Mouse (Mus musculus): Measurements from ENCODE around the gene Zfp423.

Zfp423 gene

DNA sequence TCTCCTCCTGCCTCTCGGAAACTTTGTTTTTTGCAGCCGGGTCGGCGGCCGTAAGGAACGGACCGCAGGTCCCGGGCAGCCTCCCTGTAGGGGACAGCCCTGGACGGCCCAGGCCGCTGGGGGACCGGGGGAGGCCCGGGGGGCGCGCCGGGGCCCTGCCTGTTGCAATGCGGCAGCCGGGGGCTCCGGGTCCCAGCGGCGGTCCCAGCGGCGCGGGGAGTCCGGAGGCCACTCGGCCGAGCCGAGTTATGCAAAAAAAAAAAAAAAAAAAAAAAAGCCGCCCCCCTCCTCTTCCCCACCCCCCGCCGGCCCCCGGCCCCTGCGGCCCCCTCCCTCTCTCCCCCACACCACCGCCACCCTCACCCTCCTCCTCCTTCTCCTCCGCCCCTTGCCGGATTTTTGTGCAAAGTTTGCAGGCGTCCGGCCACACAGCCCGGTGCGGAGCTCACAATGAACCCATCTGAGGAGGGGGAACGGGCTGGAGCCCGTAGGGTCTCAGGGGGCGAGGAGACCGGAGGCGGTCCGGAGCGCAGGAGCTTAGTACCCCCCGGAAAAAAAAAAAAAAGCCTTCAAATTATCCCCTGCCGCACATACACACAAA is at the start of gene Zfp423:
Zfp423 (minus strand) TSS at position 276 of the 601 bp plus-strand sequence.
- peak; percentile 29 to 56 for DNase-seq

GRCm38 (mm10) chr8:88006811-88007210 is 47.4 kb upstream of the Zfp423 start:
- peak; percentile 18 to 49 for DNase-seq

GRCm38 (mm10) chr8:87984778-87985177 is 25.4 kb upstream of the Zfp423 start:
- no peak for DNase-seq

GRCm38 (mm10) chr8:87984032-87984431 is 24.6 kb upstream of the Zfp423 start:
- no peak for DNase-seq

GRCm38 (mm10) chr8:87982936-87983335 is 23.5 kb upstream of the Zfp423 start:
- no peak for DNase-seq

- no peak for DNase-seq
Observed at GRCm38 (mm10) chr8:87975466-87975809, 16.0 kb upstream of the Zfp423 start.

GRCm38 (mm10) chr8:87974759-87975465 is 15.5 kb upstream of the Zfp423 start:
- peak; percentile 53 to 74 for DNase-seq

- peak in 1 of 2 experiments; percentile 8 for DNase-seq
Observed at GRCm38 (mm10) chr8:87974122-87974758, 14.8 kb upstream of the Zfp423 start.

GRCm38 (mm10) chr8:87967866-87968620 is 8.6 kb upstream of the Zfp423 start:
- DNase-seq, result no peak

GRCm38 (mm10) chr8:87967057-87967820 is 7.8 kb upstream of the Zfp423 start:
- DNase-seq, result peak in 1 of 2 experiments; percentile 56

GRCm38 (mm10) chr8:87962514-87963225 is 3.3 kb upstream of the Zfp423 start:
- no peak for DNase-seq

DNA sequence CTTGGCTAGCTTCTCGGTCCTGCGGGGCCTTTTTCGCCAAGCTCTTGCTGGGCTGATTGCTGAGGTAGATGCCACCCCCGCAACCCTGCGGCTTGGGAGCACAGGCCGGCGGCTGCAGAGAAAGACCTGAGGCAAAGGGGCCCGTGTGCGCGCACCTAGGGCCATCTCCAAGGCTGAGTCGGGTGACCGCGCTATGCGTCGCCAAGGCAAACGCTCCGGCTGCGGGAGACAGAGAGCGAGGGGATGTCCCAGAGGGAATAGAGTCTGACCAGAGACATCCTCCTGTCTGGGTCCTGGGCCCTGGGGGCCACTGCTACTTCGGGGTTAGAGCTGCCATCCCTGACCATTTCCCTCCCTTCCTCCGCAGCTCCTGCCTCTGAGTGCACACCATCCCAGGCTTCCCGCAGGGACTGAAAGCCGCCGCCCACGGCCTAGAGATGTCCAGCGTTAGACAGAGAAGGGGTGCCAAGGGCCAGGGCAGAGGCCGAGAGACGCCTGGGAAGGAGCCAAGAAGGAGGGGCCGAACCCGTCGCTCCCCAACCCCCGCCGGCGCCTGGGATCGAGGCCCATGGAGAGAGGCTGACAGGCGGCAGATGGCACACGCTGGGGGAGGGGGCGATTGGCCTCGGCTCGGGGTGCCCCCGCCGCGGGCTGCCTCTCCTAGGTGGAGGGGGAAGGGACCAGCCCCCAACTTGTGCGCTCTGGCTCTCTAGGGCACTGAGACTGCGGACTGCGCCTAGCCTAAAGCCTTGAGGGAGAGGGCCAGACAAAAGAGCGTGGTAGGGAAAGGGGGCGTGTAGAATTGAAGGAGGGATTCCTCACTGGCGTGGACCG is 2.5 kb upstream of the Zfp423 start:
- DNase-seq, result peak; percentile 78 to 84

DNA sequence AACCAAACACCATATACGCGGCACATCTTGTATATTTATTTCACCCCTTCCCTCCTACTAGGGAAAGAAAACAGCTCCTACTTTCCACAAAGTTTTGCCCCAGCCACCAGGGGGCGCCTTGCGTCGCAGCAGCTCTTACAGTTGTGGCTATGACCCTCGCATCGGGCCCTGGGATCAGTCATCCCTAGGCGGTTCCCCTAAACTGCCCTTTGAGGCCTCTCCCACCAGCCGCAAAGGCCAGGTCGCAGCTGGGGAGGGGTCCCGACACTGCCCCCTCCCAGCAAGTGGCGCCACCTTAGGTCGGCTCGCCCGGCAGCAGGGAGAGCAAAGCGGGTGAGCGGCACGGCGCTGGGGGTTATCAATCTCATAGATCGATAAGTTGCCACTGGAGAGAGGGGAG is 1.7 kb upstream of the Zfp423 start:
- DNase-seq, result peak; percentile 50 to 61

DNA sequence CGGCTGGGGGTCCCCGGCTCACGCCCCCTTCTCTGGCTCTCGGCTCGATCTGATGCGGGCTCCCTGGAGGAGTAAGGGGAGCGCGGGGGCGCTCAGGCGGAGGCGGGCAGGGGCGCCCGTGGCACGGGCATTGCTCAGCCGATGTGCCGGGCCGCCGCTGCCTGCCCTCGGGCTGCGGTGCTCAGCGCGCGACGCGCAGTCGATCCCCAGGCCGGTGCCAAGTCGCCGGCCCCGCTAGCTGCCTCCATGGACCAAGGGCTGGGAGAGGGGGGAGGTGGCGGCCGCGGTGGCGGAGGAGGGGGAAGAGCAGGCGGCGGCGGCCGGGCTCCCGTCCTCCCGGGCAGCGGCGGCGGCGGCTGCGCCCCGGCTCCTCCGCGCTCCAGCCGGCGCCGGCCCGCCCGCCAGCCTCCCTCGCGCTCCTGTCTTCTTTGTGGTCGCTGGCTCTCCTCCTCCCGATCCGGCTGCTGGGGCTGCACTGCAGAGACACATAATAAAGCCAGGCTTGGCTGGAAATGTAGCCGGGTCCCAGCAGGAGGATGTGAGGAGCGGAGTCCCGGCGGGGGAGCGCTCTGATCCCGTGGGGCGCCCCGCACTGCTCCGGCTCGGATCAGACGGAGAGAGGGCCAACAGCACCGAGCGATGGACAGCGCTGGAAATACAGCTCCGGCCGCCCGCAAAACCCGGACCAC is 810 bp upstream of the Zfp423 start:
- DNase-seq, result peak; percentile 75 to 85

GRCm38 (mm10) chr8:87958451-87959319 is 710 bp downstream of the Zfp423 start:
- DNase-seq, result peak; percentile 76 to 89

DNA sequence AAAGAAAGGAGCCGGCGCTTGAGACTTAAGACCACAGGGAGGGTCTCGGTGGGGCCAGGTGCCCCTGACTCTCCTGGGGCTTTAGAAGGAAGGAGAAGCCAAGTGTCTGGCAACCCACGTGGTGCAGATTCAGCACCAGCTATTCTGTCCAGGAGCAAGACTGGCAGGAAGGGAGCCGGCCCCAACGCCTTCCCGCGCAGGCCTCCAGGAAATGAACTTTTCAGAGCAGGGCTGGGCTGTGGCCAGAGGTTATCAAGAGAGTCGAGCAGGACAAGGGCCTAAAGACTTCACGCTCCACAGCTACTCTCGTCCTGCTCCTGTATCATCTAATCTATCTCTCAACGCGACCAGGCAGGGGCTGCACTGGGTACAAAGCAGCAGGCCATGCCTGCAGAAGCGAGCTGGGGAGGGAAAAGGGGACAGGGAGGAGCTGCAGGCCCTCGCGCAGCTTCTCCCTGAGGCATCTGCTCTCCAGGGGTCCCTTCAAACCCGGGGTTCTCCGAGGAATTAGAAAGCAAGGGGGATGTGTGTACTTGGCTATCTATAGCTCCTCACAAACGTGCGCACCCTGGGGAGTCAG is 1.4 kb downstream of the Zfp423 start:
- peak; percentile 79 to 86 for DNase-seq

GRCm38 (mm10) chr8:87956001-87956400 is 3.4 kb downstream of the Zfp423 start:
- DNase-seq, result peak in 1 of 2 experiments; percentile 14

DNA sequence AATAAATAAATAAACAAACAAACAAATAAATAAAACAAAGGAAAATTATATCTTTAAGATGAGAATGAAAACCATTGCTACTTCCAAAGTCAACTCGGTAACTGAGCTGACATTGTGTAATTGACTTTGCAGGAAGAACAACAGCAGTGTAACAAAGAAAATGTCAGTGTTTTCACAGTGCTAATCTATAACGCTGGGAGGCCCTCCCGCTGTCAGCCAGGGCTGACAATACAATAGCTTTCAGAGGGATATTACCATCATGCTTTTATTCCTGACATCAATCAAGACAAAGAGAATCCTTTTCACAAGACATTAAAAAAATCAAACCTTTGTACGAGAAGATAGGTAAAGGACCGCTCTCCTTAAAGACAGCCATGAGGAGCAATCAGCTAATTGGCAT is 5.9 kb downstream of the Zfp423 start:
- DNase-seq, result no peak

- DNase-seq, result no peak
Observed at GRCm38 (mm10) chr8:87952298-87952697, 7.1 kb downstream of the Zfp423 start.

Data from kidney, postnatal 25 days (tissue).